Mouse (Mus musculus): Measurements from ENCODE around the gene Uckl1.

Gene Uckl1

GRCm38 (mm10) chr2:181584411-181584942 lies at the start of gene Uckl1:
Gene Uckl1 (minus strand): TSS chr2:181584892.
- DNase-seq (ENCODE audit: low spot score in 2 of 2) = peak in 1 of 2 experiments; percentile 0

- no peak for DNase-seq (ENCODE audit: low spot score in 2 of 2)
These were observed 47.9 kb upstream of the Uckl1 start for GRCm38 (mm10) chr2:181632624-181633023.

- no peak for DNase-seq (ENCODE audit: low spot score in 2 of 2)
These were observed 43.8 kb upstream of the Uckl1 start for GRCm38 (mm10) chr2:181628471-181628870.

GRCm38 (mm10) chr2:181623401-181623800 lies 38.7 kb upstream of the Uckl1 start:
- no peak for DNase-seq (ENCODE audit: low spot score in 2 of 2)

- no peak for DNase-seq (ENCODE audit: low spot score in 2 of 2)
These were observed 34.2 kb upstream of the Uckl1 start for GRCm38 (mm10) chr2:181618761-181619495.

GRCm38 (mm10) chr2:181602367-181602766 lies 17.7 kb upstream of the Uckl1 start:
- no peak for DNase-seq (ENCODE audit: low spot score in 2 of 2)

- no peak for DNase-seq (ENCODE audit: low spot score in 2 of 2)
These were observed 17.1 kb upstream of the Uckl1 start for GRCm38 (mm10) chr2:181601751-181602145.

- peak; percentile 89 to 93 for DNase-seq (ENCODE audit: low spot score in 2 of 2)
These were observed 16.4 kb upstream of the Uckl1 start for GRCm38 (mm10) chr2:181600828-181601750.

- DNase-seq (ENCODE audit: low spot score in 2 of 2) = no peak
These were observed 15.6 kb upstream of the Uckl1 start for GRCm38 (mm10) chr2:181600226-181600758.

- DNase-seq (ENCODE audit: low spot score in 2 of 2) = no peak
These were observed 14.0 kb upstream of the Uckl1 start, which contains the start of gene Samd10 for GRCm38 (mm10) chr2:181598454-181599351. Gene Samd10 (minus strand): TSS chr2:181599212.

GRCm38 (mm10) chr2:181597378-181598061 lies 12.8 kb upstream of the Uckl1 start:
- no peak for DNase-seq (ENCODE audit: low spot score in 2 of 2)

- DNase-seq (ENCODE audit: low spot score in 2 of 2) = no peak
These were observed 11.7 kb upstream of the Uckl1 start for GRCm38 (mm10) chr2:181596221-181596960.

- no peak for DNase-seq (ENCODE audit: low spot score in 2 of 2)
These were observed 10.4 kb upstream of the Uckl1 start for GRCm38 (mm10) chr2:181594946-181595696.

GRCm38 (mm10) chr2:181593937-181594336 lies 9.2 kb upstream of the Uckl1 start:
- no peak for DNase-seq (ENCODE audit: low spot score in 2 of 2)

GRCm38 (mm10) chr2:181593042-181593421 lies 8.3 kb upstream of the Uckl1 start:
- no peak for DNase-seq (ENCODE audit: low spot score in 2 of 2)

- peak; percentile 20 to 49 for DNase-seq (ENCODE audit: low spot score in 2 of 2)
These were observed 7.7 kb upstream of the Uckl1 start, which contains the start of gene Zfp512b for GRCm38 (mm10) chr2:181592231-181593041. Gene Zfp512b (minus strand): TSS chr2:181592803.

- no peak for DNase-seq (ENCODE audit: low spot score in 2 of 2)
These were observed 6.9 kb upstream of the Uckl1 start, which contains the start of gene Prpf6 for GRCm38 (mm10) chr2:181591528-181592085. Gene Prpf6 (plus strand): TSS chr2:181591868.

GRCm38 (mm10) chr2:181590471-181590870 lies 5.8 kb upstream of the Uckl1 start:
- DNase-seq (ENCODE audit: low spot score in 2 of 2) = no peak

All from spleen, postnatal 14 days (tissue).